Mouse (Mus musculus): ENCODE results near the gene Anks1b.

DNA sequence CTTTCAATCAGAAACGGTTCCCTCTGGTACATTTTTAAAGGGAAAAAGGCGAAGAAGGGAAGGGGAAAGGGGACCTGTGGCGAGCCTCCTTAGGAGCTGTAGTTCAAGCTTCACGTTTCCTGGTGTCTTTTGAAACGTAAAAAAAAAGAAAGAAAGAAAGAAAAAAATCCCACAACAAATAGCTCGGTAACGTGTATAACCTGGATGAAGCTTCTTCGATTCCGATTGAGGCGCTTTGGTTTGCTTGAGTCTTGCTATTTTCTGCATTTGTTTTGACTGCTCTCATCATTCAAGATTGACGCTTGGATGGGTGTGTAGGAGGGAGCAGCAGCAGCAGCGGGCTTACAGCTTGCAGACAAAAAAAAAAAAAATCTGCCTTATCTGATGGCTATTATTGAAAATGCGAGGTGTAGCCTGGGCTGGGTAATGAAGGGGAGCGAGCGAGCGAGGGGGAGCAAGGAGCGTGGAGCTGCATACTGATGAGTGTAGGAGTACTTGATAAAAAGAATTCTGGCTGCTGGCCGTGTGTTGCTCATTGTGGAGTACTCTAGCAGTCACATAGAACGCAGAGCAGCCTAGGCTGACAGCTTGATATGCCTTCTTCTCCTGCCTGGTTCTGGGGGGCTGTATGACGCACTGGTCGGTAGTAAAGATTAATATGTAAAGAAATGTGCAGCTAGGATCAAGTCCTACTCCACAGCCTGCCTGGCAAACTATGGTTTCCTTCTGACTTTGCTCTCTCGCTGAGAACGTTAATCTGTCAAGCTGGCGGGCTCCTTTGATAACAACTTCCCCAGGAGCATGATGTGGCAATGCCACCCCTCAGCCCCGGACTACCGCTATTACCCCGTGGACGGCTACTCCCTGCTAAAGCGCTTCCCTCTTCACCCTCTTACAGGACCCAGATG is 703.1 kb downstream of the Anks1b start:
- TF ChIP-seq POLR2A (IDR thresholded peaks at IDR 0.05; ENCODE audit: control insufficient read depth, low read depth, low read length) (no peak), CTCF (IDR thresholded peaks at IDR 0.05; ENCODE audit: control insufficient read depth, insufficient read depth, insufficient replicate concordance, low read depth, low read length) (no peak)

Measured in testis, adult 2 months (tissue).